Comparison of ENCODE assay signal across 15 mouse cellular contexts in the genomic region with DNA sequence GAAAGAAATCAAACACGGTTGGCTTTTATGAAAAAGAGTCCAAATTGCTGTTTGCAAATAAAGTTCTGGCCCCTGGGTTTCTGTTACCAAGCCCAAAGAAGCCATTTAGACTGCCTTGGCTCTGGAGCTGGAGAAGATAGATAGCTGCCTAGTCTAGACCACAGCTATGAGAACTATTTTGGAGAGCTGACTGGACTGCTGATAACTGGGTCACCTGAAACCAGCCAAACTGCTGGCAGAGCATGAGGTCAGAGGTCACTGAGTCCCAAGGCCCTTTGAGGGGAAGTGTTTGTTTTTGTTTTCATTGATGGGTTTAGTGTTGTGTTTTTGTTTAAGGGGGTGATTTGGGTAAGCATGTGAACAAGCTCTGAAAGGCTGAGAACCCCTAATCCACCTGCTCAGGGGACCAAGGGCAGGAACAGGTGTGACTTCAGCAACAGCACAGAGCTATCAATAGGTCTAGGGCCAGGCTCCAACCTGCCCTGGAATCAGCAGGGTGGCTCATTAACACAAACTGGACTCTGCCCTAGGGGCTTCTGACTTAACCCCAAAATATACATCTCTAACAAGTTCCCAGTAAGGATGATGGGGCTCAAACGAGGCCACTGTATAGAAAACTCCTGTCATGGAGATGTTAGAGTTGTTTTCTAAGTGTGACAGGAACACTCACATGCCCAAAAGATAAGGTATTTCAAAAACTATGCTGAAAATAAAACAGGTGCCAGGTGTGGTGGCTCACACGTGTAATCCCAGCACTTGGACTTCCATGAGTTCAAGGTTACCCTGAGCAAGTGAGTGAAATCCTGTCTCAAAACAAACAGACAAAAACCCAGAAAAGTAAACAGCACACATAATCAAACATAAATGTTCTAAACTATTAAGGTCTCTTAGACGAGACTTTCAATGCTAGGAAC. TPM values are rescaled to one million over a fixed set of nuclear protein-coding genes. Genes with fewer than 3 reads are reported as not detected.
A peak's percentile ranks its signal among the peaks of the same experiment; 100 is the strongest.
DNase-seq lines count a peak whose midpoint lies in the region; ATAC-seq lines count a peak whose summit lies in the region.
"Had no signal": no experiment of that assay in that cellular context is flagged by ENCODE, and none has a peak within 500 bp of the region (broad histone marks: within the 10 kb centered on the region; RNA-seq: fewer than 3 reads in every experiment).

No protein-coding gene starts in this region.

- peak; percentile 35 for DNase-seq in adrenal gland, adult 2 months
- DNase-seq in adrenal gland, postnatal 10 days, result no peak
- peak; percentile 19 to 35 for DNase-seq in kidney, adult 8-10 months
- no peak for DNase-seq in kidney, adult 9 months
- peak; percentile 51 for DNase-seq in embryo, embryonic 10 days (ENCODE audit: low spot score)
- DNase-seq: cerebellum, adult 9-10 months had no signal

- H3K9me3 ChIP-seq in liver, embryonic 16.5 days (replicated peaks; ENCODE audit: control insufficient read depth, low read length), result no peaks in the 10 kb centered on the region
- H3K9me3 ChIP-seq: midbrain, embryonic 15.5 days; neural tube, embryonic 15.5 days; stomach, embryonic 15.5 days had no signal

- H3K27ac ChIP-seq in liver, embryonic 16.5 days (ENCODE audit: low read length), result no peak overlapping the region
- H3K27ac ChIP-seq: left cerebral cortex, adult 2 months; liver, embryonic 14.5 days; midbrain, embryonic 15.5 days; neural tube, embryonic 15.5 days; stomach, embryonic 15.5 days had no signal

- peak; percentile 54; the same call in 1 of the 2 replicates for ATAC-seq in liver, embryonic 16.5 days (ENCODE audit: low read depth)
- no peak for ATAC-seq in activated CD4-positive, CD25-positive, alpha-beta regulatory T cell, adult 4 months
- ATAC-seq in megakaryocyte progenitor cell, adult 5-6 weeks (replicated peaks; ENCODE audit: poor library complexity), result no peak
- ATAC-seq: intestine, embryonic 16.5 days; midbrain, embryonic 15.5 days had no signal

- no peak overlapping the region for H3K4me2 ChIP-seq in liver, embryonic 16.5 days (ENCODE audit: low read depth, low read length)
- H3K4me2 ChIP-seq: midbrain, embryonic 15.5 days; neural tube, embryonic 15.5 days; stomach, embryonic 15.5 days had no signal

- no peak overlapping the region for H3K4me3 ChIP-seq in liver, embryonic 16.5 days (ENCODE audit: low read depth, low read length)
- H3K4me3 ChIP-seq: left cerebral cortex, adult 2 months; midbrain, embryonic 15.5 days; neural tube, embryonic 15.5 days; stomach, embryonic 15.5 days had no signal

- no peak overlapping the region for H3K9ac ChIP-seq in liver, embryonic 16.5 days (ENCODE audit: low read depth, low read length)
- H3K9ac ChIP-seq: liver, embryonic 14.5 days; midbrain, embryonic 15.5 days; neural tube, embryonic 15.5 days; stomach, embryonic 15.5 days had no signal

- H3K36me3 ChIP-seq in liver, embryonic 16.5 days (ENCODE audit: control insufficient read depth, insufficient read depth), result no peaks in the 10 kb centered on the region
- H3K36me3 ChIP-seq: midbrain, embryonic 15.5 days; neural tube, embryonic 15.5 days; stomach, embryonic 15.5 days had no signal

- H3K4me1 ChIP-seq in liver, embryonic 16.5 days (ENCODE audit: control insufficient read depth, low read depth, low read length), result peaks cover 2% of the 10 kb centered on the region; the same call in 1 of the 2 replicates
- H3K4me1 ChIP-seq: midbrain, embryonic 15.5 days; neural tube, embryonic 15.5 days; stomach, embryonic 15.5 days had no signal

- WGBS in liver, embryonic 16.5 days (ENCODE audit: insufficient replicate concordance), result 43% methylated on average over 4 of the region's 4 CpGs

- no peaks in the 10 kb centered on the region for H3K27me3 ChIP-seq in liver, embryonic 16.5 days (ENCODE audit: control insufficient read depth, insufficient read depth, low read depth, low read length)
- H3K27me3 ChIP-seq: midbrain, embryonic 15.5 days; neural tube, embryonic 15.5 days; stomach, embryonic 15.5 days had no signal

RNA-seq across cellular contexts. Expression of a gene that starts 3.7 kb away (rescaled TPM):
- total RNA-seq in adrenal gland, adult 2 months (2021), result 1 to 10 TPM; 8.9 to 9.3 TPM
- 4.5 TPM in 2 replicates for polyA plus RNA-seq in adrenal gland, adult 2 months (2012; rRNA removed)
- total RNA-seq in adrenal gland, postnatal 10 days (2021), result 1 to 10 TPM; 6.1 to 9.4 TPM
- polyA plus RNA-seq in liver, embryonic 16.5 days (2015; fragmentation: Nextera tagmentation; extraction: Ambion mirVana), result 0.34 and 0.42 TPM in 2 replicates
- polyA plus RNA-seq in activated CD4-positive, CD25-positive, alpha-beta regulatory T cell, adult 4 months (2017; shearing (Covaris generic)), result 1 to 10 TPM; 1.9 to 3.1 TPM
- not detected in 2 replicates for total RNA-seq in megakaryocyte progenitor cell, adult 5-6 weeks (2015)
- total RNA-seq in megakaryocyte progenitor cell, adult 5-6 weeks (2017), result not detected in 2 replicates

Comparison
In these comparisons a context has a peak if more than half of its experiments do, and no peak if none do; other contexts are left out.
1. DNase-seq: peak in adrenal gland, adult 2 months (single experiment), kidney, adult 8-10 months (2 of 2) and embryo, embryonic 10 days (single experiment); none in adrenal gland, postnatal 10 days (single experiment) and kidney, adult 9 months (single experiment).
2. RNA of a gene that starts 3.7 kb away (total RNA-seq): 6.1 to 9.4 TPM in adrenal gland, postnatal 10 days and 8.9 to 9.3 TPM in adrenal gland, adult 2 months; not detected in megakaryocyte progenitor cell, adult 5-6 weeks; every median in the first group is over 4 times any median in the second.